Mouse (Mus musculus): ENCODE measurements around the gene Prss27.

Prss27 gene

DNA sequence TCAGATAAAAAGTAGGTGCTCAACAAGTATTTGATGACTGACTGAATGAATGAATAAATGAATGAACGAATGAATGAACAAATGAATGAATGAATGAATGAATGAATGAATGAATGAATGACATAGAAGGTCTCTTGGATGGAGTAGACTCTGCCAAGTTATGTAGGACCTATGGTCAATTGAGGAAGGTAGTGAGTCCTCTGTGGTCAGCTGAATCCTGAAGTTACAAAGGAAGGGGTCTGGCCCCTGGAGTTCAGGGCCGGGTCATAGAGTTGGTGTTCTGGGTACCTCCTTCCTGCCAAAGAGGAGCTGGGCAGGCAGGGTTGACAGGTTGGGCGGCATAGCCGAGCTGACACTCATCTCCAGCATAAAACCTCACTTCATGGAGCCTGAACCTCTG lies at the start of gene Prss27:
TSS of gene Prss27 (plus strand) at position 301 of the 400 bp plus-strand sequence.
- no peak for DNase-seq

DNA sequence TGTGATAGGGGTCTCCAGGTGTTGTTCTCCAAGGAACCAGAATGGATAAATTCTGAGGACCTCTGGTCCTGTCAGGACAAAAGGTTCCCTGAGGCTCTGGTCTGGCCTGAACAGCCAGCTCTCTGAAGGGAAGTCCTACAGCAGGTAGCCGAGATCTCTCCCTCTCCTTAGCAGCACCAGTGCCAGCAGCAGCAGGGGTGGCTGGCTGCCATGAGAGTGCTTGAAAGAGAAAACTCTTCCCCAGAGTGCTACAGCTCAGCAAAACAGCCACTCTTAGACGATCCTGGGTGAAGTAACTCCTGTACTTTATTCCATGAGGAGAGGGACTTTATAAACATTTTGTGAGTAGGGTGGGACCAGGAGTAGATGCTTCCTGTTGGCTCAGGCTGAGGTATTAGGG lies 48.1 kb upstream of the Prss27 start:
- peak; percentile 60 to 77 for DNase-seq

DNA sequence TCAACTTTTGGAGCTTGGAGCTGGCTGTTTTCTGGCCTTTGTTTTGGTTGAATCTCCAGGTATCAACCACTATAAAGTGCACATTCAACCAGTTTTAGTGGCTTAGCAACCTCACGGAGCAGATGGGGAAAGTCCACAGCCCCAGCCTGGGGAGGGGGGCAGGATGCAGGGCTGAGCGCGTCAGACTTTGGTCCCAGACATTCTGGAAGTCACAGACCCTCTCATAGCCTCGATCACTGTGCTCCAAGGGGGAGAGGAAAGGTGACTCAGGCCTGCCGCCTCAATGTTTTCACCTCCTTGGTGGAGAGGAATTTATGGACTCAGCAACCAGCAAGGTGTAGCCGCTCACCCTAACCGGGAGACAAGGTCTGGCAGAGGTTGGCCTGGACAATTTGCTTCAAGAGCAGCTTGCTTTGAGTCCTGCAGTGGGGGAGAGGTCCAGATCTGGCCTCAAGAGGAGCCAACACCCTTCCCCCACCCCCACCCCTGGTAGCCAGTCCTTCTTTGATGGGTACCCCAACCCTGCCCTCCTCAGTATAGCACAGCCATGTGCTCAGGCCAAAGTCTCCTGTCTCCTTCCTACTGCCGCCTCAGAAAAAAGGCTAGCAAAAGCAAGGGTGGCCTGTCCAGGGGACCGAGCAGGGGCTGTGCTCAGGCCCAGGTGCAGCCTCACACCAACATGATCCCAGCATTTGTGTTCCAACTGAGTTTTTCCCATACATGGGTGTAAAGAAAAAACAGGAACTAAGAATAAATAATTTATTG lies 45.0 kb upstream of the Prss27 start:
- no peak for DNase-seq

DNA sequence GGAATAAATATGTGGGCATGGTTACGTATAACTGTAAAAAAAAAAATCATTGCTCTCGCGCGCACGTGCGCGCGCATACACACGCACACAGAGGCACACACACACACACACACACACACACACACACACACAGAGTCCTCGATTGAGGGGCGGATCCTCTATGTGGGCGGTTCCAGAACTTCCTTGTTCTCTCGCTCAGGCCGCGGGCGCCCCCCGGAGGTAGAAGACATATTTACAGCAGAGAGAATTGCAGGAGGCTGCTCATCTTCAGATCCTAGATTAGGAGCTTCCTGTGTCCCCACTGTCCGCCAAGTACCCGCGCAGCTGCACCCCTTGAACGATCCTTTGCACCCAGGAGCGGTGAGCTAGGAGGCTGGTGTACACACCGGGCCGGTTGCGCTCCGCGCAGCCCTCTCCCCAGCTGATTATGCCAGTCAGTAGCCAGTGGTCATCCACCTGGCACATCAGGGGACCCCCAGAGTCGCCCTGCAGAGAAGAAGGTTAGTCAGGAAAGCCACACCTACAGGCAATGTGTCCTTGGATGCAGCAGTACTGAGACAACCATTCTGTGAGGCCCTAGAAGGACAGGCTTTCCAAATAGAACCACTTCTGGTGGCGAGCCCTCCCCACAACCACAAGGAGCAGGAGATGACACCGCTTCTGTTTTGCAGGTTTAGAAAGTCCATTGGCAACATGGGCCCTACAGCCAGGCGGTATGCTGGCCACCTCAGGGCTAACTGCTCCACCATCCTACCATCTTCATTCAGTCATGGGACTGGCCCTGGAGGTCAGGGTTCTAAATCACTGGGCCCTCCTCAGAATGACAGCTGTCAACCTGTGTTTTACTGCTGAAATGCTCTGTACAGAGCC lies 44.1 kb upstream of the Prss27 start:
- DNase-seq: peak; percentile 88 to 92

DNA sequence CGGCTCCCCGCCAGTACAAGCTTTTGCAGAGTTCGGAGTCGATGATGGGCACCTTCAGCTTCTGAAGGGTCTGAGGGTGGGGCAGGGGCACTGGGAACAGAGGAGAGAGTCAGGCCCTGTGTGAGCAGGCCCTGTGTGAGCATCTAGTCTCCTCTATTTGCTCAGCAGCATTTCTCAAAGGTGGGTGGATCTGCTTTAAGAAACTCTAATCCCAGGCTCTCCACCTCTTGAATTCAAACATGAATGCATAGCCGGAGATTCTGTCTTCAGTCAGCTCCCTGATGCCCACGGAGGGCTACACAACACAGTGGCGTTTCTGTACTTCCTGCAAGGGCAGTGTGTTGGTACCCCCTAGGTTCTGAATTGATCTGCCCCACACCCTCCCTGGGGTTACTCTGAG lies 43.3 kb upstream of the Prss27 start:
- no peak for DNase-seq

DNA sequence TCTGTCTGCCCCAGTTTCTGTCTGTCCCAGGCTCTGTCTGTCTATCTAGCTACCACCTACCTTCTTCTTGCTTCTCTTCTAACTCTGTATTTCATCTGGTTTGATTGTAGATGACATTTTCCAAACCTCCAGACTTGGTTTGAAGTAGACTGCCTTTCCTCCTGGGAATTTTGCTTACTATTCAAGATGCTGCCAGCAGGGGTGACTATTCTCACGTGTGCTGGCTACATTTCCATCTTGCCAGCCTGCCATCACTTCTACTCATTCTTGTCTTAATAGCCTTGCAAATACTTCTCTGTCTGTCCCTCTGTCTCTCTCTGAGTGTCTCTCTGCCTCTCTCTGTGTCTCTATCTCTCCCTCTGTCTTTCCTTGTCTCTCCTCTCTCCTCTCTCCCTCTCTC lies 42.5 kb upstream of the Prss27 start:
- no peak for DNase-seq

DNA sequence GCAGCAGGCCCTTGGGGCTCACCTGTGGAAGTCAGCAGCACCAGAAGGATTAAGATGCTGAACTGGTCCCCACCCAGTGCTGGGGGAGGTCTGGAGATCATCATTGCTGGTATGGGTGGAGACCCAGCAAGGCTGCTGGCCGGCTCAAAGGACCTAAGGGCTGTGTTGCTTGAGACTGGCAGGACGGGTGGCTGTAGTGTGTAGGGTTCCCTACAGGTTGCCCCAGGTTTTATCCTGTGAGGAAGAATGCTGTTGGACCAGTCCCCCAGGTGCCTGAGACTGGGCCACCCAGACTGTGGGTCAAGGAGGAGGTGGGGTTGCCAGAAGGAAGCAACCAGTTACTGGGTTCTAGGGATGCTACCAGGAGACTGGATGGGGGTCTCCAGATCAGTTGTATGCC lies 40.0 kb upstream of the Prss27 start, which contains the start of gene Prss22:
TSS of gene Prss22 (minus strand) at position 200 of the 400 bp plus-strand sequence.
- peak; percentile 45 to 57 for DNase-seq

DNA sequence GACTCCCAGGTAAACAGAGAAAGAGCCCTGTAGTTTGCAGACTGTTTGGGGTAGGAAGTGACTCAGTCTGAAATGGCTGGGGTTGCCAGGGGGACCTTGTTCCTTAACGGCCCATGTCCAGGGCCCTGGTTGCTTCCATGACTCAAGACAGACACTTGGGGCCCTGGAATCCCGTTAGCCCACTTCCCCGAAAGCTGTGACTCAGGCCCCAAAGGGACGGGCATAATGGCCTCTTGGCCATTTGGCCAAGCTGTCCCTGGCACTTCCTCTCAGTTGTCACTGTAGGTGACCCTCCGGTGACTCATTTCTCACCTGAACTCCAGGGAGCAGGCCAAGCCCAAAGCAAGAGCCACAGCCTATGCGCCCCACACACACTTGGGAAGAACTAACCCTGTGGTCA lies 39.6 kb upstream of the Prss27 start:
- peak in 1 of 2 experiments; percentile 14 for DNase-seq

DNA sequence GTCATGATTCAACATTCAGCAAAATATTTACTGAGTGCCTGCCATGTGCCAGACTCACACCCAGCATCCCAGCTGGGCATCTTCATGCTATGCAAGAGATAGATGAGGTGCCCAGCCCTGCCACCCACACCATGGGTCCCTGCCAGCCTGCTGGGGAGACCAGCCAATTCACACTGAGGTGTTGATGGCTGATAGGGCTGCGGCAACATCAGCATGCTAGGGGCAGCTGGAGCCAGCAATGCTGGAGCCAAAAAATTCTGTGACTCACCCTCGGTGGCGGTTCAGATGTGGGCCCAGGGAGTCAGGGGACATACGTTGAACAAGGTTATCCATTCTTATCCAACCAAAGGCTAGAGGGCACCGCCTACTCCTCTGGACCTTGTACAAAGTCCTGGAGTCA lies 37.5 kb upstream of the Prss27 start:
- peak in 1 of 2 experiments; percentile 24 for DNase-seq

DNA sequence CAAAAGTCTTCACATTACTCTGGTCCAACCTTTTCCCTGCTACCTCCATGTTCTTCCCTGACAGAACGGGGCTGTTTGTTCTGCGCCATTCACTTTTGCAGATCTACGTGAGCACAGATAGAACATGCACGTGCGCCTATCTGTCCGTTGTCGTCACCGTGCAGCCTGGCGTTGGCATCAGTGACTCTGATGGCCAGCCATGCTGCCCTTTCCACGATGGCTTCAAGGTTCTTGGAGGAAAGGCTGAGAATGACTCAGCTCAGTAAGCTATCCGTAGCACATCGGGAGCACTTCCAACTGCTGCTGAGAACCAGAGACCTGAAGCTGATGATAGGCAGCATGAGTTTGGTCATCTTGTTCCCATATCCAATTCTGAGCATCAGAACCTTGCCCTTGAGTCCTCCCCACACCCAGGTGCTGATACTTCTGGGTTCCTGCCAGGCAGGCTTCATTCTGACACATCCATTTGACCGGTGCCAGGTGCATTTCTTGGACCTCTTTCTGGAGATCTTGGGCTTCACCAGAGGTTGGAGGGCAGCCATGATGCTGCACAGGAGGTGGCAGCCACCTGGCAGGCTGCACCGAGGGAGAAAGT lies 33.8 kb upstream of the Prss27 start:
- DNase-seq: no peak

DNA sequence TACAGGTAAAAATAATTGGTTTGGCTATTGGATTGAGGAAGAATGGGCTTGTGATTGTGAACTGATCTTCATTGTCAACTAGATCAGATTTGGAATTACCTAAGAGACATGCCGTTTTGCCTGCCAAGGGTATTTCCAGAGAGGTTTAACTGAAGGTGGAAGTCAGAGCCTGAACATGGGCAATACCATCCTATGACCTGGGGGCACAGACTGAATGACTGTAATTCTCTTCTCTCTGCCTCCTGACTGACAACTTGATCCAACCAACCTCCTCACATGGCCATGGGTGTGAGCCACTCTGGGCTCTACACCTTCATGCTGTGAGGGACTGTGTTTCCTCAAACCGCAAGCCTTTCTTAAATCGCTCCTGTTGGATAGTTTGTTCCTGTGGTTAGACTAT lies 32.9 kb upstream of the Prss27 start:
- no peak for DNase-seq

DNA sequence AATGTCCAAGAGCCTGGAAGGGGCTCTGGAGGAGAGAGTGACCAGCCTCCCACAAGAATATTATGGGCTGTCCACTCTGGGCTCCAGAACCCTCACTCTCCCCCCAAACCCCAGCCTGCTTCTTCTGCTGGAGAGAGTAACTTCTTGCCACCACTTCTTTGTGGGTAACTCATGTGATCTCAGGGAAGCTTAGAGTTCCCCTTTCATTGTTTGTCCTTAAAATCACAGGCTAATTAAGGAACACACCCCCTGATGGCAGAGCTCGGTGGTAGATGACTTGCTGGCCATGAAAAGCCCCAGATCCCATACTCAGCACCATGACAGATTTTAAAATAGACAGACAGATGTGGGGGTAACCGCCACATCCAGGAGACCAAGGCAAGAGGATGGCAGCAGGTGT lies 31.0 kb upstream of the Prss27 start:
- DNase-seq: no peak

DNA sequence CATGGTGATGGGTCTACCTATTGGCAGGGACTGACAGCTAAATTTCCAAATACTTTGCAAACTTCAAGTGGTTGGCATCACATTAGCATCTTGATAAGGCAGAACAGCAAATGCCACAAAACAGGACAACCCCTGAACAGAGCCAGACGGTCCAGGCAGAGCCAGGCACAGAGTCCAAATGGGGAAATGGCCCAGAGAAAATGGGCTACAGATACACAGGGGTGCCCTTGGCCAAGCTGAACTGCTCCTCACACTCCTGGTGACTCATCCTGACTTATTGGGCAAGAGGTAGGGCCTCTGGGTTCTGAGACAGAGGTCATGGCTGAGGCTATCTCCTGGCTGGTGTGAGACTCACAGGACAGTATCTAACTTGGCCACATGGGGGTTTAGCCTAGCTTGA lies 30.6 kb upstream of the Prss27 start:
- peak; percentile 56 to 57 for DNase-seq

DNA sequence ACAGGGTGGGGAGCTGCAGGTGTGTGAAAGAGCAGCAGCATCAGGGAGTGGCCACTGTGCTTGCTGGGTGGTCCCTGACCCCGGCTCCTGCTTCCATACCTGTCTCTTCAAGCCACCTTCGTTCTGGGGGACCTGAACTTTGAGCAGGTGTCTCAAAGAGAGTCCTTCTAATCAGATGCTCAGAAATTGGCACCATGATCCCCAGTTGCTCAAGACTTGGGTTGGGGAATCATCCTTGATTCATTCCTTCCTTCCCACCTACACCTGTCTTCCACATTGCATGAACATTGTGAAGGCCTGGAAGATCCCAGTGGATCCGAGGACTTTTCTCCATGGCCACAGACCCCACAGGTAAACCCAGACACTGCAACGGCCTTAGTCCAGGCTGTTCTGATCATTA lies 29.8 kb upstream of the Prss27 start:
- DNase-seq: no peak

DNA sequence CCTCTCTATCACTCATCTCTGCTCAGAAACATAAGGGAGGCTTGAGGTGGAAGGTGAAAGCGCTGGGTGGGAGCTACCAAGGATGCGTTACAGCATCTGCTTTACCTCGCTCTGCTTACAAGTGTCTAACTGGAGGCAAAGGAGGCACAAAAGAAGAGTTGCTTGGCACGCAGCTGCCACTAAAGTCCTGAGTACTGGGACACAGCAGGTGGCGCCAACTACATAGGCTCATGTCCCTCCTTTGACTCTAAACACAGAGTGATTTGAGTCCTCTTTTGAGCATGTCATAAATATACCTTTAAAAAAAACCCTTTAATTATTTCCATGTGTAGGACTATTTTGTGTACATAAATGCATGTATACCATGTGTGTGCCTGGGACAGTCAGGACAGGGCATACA lies 28.3 kb upstream of the Prss27 start:
- DNase-seq: no peak

DNA sequence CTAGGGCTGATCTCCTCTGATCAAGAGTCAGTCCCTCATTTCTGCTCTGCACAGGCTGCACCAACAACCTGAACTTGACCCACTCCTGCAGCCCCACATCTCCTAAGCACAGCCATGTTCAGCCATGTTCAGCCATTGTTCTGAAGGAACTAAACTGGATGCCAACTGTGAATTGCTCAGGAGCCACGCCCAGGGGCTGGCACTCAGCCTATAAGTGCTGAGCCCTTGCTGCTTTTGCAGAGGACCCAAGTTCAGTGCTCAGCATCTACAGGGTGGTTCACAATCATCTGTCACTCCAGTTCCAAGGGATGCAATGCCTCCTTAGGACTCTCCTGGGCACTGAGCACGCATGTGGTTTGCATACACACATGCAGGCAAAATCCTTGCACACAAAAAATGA lies 25.0 kb upstream of the Prss27 start:
- DNase-seq: no peak

DNA sequence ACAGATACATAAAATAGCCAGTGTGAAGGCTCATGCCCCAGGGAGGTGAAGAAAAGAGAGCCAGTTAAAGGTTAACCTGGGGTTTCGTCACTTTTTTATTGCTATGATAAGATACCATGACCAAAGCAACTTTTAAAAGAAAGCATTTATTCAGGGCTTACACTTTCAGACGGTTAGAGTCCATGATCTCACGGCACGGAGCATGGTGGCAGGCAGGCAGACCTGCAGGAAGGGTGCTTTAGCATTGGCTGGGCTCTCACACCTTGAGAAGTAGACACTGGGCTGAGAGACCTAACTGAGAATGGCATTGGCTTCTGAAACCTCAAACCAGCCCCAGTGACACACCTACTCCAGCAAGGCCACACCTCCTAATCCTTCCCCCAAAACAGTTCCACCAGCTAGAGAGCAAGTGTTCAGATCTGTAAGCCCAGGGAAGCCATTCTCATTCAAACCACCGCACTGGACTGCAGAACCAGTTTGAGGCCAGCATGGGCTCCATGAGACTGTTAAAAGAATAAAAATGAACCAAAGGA lies 23.4 kb upstream of the Prss27 start:
- DNase-seq: no peak

DNA sequence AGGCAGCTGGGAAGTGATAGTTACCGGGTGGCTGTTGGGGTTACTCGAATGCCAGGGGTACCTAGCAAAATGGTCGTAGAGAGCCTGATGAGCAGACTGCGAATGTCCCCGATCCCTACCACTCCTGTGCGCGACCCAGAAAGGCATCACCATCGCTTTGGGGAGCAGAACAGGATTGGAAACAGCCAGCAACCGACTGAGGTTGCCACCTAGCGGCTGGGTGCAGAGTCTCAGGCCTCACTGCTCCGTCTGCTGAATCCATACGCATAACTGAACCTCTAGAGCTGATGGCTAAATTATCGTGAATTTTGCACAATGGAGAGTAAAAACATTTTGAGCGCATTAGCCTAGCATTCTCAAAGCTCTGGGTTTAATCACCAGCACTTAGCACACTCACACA lies 22.2 kb upstream of the Prss27 start:
- peak in 1 of 2 experiments; percentile 26 for DNase-seq

DNA sequence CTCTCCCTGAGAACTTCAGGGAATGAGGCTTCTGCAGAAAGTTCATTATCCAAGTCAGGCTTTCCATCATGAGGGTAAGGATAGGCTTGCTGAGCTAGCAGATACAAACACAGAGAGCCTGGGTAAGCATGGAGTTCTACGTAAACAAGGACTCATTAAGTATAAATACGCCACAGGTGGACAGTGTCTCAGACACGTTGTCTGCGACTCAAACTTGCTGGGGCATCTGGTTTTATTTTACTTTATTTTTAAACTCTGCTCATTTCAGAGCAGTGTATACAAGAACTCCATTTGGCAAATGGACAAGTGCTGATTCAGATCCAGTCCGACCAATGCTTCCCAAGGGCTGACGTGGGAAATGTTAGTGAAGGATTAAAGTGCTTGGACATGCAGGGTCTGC lies 17.2 kb upstream of the Prss27 start:
- DNase-seq: peak; percentile 15 to 45

DNA sequence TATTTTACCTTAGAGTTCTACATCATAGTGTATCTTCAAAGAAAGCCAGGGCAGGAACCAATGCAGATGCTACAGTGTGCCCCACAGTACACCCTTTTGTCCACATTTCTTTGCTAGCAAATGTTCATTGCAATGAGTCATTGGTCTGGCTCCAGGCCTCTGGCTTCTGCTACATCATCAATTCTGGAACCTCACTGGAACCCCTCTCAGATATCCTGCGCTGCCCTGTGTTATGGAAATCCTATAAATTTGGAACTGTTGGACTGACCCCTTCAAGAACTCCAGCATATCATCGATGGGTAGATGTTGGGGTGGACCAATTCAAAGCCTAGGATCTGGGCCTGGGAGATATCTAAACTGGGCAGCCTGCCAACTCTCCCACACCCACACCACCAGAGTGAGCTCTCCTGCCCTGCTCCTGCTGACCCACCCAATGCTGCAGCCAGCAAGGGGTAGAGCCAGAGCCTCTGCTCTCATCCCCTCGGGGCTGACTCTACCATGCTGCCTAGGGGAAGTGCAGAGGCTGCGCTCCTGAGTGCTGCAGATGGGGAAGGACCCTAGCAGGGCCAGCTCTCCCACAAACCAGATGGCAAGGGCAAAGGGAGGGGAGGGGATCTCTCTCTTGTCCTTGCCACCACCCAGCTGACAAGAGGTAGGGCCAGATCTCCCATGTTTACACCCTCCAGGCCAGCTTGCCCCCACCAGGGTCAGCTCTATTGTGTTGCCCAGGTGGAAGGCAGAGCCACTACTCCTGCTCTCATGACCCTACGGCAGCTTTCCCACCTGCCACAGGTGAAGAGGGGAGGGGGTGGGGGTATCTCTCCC lies 16.4 kb upstream of the Prss27 start:
- peak in 1 of 2 experiments; percentile 10 for DNase-seq

DNA sequence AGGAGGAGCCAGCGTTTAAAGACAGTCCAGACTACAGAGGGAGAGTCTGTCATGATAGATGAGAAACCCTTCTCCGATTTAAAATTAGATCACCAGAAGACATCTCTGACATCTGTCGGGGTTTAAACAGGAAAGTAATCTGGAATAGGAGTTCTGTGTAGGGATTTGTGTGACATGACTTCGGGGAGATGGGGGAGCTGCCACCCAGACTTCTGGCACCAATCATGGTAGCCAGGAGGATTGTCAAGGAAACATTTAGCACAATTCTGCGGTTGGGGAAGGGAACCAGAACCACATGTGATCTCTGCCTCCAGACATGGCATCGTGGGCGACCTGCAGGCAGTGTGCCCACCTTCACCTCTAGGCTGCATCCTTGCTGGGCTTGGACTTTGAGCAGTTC lies 8.5 kb upstream of the Prss27 start:
- DNase-seq: no peak

DNA sequence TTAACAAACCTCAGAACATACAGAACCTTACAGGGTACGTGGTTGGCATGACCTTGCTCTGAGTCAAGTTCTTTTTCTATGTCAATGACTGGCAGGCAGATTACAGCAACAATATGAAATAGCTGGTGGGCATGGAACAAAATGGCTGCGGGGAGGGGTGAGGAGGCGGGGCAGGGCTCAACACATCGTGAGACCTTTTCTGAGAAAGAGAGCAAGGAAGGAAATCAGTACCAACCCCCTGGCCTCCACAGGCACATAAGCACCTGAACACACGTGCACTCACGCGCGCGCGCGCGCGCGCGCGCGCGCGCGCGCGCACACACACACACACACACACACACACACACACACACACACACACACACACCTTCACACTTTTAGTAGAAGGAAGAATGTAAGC lies 7.4 kb upstream of the Prss27 start:
- DNase-seq: no peak

Measured in lung, adult 18-20 months (tissue).